Mouse (Mus musculus): ENCODE measurements around the gene Tshr. TPM values are rescaled to one million over a fixed set of nuclear protein-coding genes. Genes with fewer than 3 reads are reported as not detected.

Tshr gene
- polyA plus RNA-seq, 2 experiments = 0.34 to 0.62 TPM

DNA sequence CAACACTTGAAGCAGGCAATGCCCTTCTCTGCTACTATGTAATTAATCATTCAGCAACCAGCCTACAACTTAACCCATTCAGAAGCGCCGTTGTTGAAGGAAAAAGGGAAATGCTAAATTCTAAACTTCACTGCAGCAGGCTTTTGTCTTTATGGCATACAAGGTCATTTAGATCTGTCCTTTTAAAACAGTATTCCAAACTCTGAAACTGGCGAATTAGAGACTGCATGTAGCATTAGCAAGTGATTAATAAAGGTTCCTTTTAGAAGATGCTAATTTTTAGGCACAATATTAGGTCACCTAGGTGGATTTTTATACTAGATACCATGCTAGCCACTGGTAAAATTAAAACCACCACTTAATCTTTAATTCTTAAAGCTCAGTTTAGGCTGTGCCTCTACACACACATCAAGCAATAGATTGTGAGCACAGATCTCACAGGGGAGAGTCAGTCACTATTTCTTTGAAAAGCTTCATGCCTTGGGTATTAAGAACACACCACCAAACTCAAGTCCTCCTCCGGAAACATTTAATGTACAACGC is 203.2 kb downstream of the Tshr start:
- no peaks in the 10 kb centered on the region for H3K27me3 ChIP-seq (ENCODE audit: control insufficient read depth, insufficient read depth, low read length)
- WGBS = 8% methylated on average over 5 of the region's 5 CpGs
- no peaks in the 10 kb centered on the region for H3K9me3 ChIP-seq (ENCODE audit: control insufficient read depth, low read length)
- no peak for TF ChIP-seq POLR2A (IDR thresholded peaks at IDR 0.05; ENCODE audit: borderline replicate concordance, extremely low read depth, insufficient read depth, insufficient read length)
- peak overlapping the region; percentile 100 for H3K27ac ChIP-seq (replicated peaks; ENCODE audit: low read depth, low read length)
- H3K4me2 ChIP-seq (replicated peaks; ENCODE audit: low read depth, low read length, severe bottlenecking) = peak overlapping the region; percentile 54
- H3K4me3 ChIP-seq (replicated peaks; ENCODE audit: low read length) = peak overlapping the region; percentile 90
- H3K36me3 ChIP-seq (ENCODE audit: control insufficient read depth, insufficient read depth, low read length) = peaks cover 23% of the 10 kb centered on the region
- H3K9ac ChIP-seq (ENCODE audit: low read depth, low read length, severe bottlenecking) = peak overlapping the region; percentile 100
- ATAC-seq (ENCODE audit: low FRiP score, low read depth) (no peak), DNase-seq (ENCODE audit: low spot score) (no peak)
- H3K4me1 ChIP-seq (ENCODE audit: control insufficient read depth, insufficient read depth, low read length) = peaks cover 14% of the 10 kb centered on the region

DNA sequence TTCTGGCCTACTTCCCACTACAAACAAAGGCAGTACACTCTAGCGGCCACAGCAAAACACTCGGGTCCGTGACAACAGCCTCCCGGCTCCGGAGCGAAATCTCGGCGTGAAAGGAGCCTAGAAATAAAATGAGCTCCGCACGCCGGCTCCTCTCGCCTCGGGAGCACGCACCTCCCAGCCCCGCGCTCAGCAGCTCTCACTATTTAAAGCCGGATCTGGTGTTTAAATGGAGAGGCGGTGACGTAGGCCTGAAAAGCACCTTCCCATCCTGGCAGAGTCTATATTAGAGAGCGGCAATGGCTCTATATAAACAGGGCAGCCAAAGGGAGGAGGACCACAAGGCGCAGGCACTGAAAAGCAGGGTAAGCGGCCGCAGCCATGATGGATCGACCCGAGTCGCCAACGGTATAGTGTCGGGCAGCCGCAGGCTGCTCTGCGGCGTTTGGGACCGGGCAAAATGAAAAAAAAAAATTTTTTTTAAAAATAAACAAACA is 203.9 kb downstream of the Tshr start:
- WGBS = under 1% methylated on average over 32 of the region's 32 CpGs
- DNase-seq (ENCODE audit: low spot score) (peak; percentile 97), ATAC-seq (ENCODE audit: low FRiP score, low read depth) (peak; percentile 87)
- H3K27ac ChIP-seq (replicated peaks; ENCODE audit: low read depth, low read length) = peak overlapping the region; percentile 100
- H3K4me2 ChIP-seq (replicated peaks; ENCODE audit: low read depth, low read length, severe bottlenecking) = peak overlapping the region; percentile 54
- no peaks in the 10 kb centered on the region for H3K9me3 ChIP-seq (ENCODE audit: control insufficient read depth, low read length)
- peak overlapping the region; percentile 90 for H3K4me3 ChIP-seq (replicated peaks; ENCODE audit: low read length)
- TF ChIP-seq POLR2A (IDR thresholded peaks at IDR 0.05; ENCODE audit: borderline replicate concordance, extremely low read depth, insufficient read depth, insufficient read length) = peak; percentile 99
- H3K4me1 ChIP-seq (ENCODE audit: control insufficient read depth, insufficient read depth, low read length) = peaks cover 14% of the 10 kb centered on the region
- peak overlapping the region; percentile 100 for H3K9ac ChIP-seq (ENCODE audit: low read depth, low read length, severe bottlenecking)
- no peaks in the 10 kb centered on the region for H3K27me3 ChIP-seq (ENCODE audit: control insufficient read depth, insufficient read depth, low read length)
- H3K36me3 ChIP-seq (ENCODE audit: control insufficient read depth, insufficient read depth, low read length) = peaks cover 17% of the 10 kb centered on the region

DNA sequence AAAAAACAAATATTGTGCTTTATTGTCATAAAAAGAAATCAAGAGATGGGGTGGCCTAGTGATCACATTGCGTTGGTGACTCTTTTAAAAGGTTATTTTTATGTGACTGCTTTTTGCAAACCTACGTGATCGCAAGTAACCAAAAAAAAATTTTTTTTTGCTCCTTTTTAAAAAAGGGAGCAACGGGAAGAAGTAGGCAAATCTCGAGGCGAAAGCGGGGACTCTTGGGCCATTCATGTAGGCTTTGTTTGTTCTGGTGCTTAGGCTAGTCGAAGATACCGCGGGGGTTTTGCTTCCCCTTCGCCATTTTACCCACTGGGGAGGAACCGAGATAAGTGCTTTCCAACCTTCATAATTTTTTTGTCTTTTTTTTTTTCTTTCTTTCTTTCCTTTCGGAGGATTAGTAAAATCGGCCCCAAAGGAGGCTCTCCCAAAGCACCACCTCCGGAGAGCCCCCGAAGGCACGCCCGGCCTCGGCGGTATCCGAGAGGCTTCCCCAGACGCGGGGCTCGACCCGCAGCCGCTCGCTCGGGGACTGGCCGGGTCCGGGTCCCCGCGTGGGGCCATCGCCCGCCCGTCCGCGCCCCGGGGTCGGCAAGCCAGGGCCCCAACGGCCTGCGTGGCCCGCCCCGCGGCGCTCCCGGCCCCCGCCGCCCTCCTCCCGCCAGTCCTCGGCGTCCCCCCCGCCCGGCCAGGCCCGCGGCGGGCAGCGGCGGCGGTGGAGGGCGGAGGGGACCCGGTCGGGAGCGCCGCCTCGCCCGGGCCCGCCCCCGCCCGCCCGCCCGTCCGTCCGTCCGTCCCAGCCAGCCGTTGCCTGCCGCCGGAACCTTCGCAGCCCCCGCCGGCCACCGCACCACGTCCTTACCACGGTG is 204.5 kb downstream of the Tshr start:
- H3K4me2 ChIP-seq (replicated peaks; ENCODE audit: low read depth, low read length, severe bottlenecking) = peak overlapping the region; percentile 16
- under 1% methylated on average over 61 of the region's 83 CpGs for WGBS

DNA sequence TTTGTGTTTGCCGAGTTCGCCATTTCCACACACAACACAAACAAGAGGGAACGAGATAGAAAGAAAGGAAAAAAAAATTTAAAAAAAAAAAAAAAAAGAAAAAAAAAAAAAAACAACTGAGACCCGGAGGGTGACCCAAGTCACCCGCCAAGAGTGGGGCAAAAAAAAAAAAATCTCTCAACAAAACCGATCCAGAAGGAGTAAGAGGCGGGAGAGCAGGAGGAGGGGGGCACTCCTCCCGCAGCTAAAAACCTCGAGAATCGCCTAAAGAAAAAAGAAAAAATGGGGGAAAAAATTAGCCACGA is 205.1 kb downstream of the Tshr start:
- Histone ChIP-seq H3K4me2 (replicated peaks; ENCODE audit: low read depth, low read length, severe bottlenecking) (no peak overlapping the region; the same call in 1 of the 2 replicates), H3K27ac (replicated peaks; ENCODE audit: low read depth, low read length) (peak overlapping the region; percentile 100), H3K36me3 (ENCODE audit: control insufficient read depth, insufficient read depth, low read length) (peaks cover 9% of the 10 kb centered on the region), H3K27me3 (ENCODE audit: control insufficient read depth, insufficient read depth, low read length) (no peaks in the 10 kb centered on the region), H3K9ac (ENCODE audit: low read depth, low read length, severe bottlenecking) (peak overlapping the region; percentile 100), H3K4me1 (ENCODE audit: control insufficient read depth, insufficient read depth, low read length) (peaks cover 14% of the 10 kb centered on the region), H3K4me3 (replicated peaks; ENCODE audit: low read length) (peak overlapping the region; percentile 90), H3K9me3 (ENCODE audit: control insufficient read depth, low read length) (no peaks in the 10 kb centered on the region)
- no peak for ATAC-seq (ENCODE audit: low FRiP score, low read depth)
- 0% methylated on average over 10 of the region's 11 CpGs for WGBS
- no peak for DNase-seq (ENCODE audit: low spot score)
- TF ChIP-seq POLR2A (IDR thresholded peaks at IDR 0.05; ENCODE audit: borderline replicate concordance, extremely low read depth, insufficient read depth, insufficient read length) = no peak

More for the DNA sequence above, 204.5 kb downstream of the Tshr start:
- H3K4me1 ChIP-seq (ENCODE audit: control insufficient read depth, insufficient read depth, low read length) = peaks cover 14% of the 10 kb centered on the region
- no peak for ATAC-seq (ENCODE audit: low FRiP score, low read depth)
- H3K36me3 ChIP-seq (ENCODE audit: control insufficient read depth, insufficient read depth, low read length) = peaks cover 12% of the 10 kb centered on the region
- TF ChIP-seq POLR2A (IDR thresholded peaks at IDR 0.05; ENCODE audit: borderline replicate concordance, extremely low read depth, insufficient read depth, insufficient read length) = no peak
- peak overlapping the region; percentile 90 for H3K4me3 ChIP-seq (replicated peaks; ENCODE audit: low read length)
- DNase-seq (ENCODE audit: low spot score) = peak; percentile 63
- no peaks in the 10 kb centered on the region for H3K27me3 ChIP-seq (ENCODE audit: control insufficient read depth, insufficient read depth, low read length)
- H3K9ac ChIP-seq (ENCODE audit: low read depth, low read length, severe bottlenecking) = peak overlapping the region; percentile 100
- H3K27ac ChIP-seq (replicated peaks; ENCODE audit: low read depth, low read length) = peak overlapping the region; percentile 100
- no peaks in the 10 kb centered on the region for H3K9me3 ChIP-seq (ENCODE audit: control insufficient read depth, low read length)

DNA sequence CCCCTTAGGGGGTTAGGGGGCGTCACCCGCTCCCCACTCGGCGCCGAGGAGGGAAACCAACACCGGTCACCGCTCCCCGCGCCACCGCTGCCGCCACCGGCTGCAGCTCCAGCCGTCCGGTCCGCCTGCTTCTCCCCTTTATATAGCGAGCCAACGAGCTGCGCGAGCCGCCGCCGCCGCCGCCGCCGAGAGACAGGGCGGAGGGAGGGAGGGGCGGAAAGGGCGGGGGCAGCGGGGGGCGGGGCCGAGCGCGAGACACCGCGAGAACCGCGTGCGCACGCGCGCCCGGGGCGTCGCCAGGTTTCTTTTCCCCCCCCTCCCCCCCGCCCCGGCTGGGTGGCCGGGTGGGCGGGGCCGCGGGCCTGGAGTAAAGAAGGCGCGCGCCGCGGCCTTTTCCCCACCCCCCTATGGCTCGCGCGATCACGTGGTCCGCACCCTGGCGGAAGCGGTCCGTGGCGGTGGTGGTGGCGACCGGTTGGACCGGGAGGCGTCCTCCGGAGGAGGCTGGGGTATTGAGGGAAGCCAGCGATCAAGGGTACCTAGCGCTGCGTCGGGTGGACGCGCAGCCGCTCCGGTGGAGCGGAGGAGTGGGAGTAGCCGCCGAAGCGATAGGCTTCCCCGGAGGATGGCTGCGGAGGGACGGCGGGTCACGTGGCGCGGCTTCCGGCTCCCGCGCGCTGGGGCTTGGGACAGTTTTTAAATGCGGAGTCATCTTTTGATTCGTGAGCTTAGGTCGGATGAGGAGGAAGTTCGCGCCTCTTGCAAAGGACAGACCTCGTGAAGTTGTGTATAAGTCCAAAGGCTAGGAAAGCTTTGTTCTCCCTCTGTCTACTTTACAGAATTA is 205.7 kb downstream of the Tshr start, which contains the start of gene Gtf2a1:
Gene Gtf2a1, minus strand, starts transcription at position 641 of the 844 bp plus-strand sequence.
- peak; percentile 97 for DNase-seq (ENCODE audit: low spot score)
- peaks cover 14% of the 10 kb centered on the region for H3K4me1 ChIP-seq (ENCODE audit: control insufficient read depth, insufficient read depth, low read length)
- under 1% methylated on average over 45 of the region's 99 CpGs for WGBS
- peak within 1 kb of the TSS; percentile 100 for H3K27ac ChIP-seq (replicated peaks; ENCODE audit: low read depth, low read length)
- TF ChIP-seq POLR2A (IDR thresholded peaks at IDR 0.05; ENCODE audit: borderline replicate concordance, extremely low read depth, insufficient read depth, insufficient read length) = peak; percentile 100
- peak within 1 kb of the TSS; percentile 100 for H3K9ac ChIP-seq (ENCODE audit: low read depth, low read length, severe bottlenecking)
- peak within 1 kb of the TSS; percentile 90 for H3K4me3 ChIP-seq (replicated peaks; ENCODE audit: low read length)
- no peaks in the 10 kb centered on the region for H3K27me3 ChIP-seq (ENCODE audit: control insufficient read depth, insufficient read depth, low read length)
- H3K4me2 ChIP-seq (replicated peaks; ENCODE audit: low read depth, low read length, severe bottlenecking) = peak within 1 kb of the TSS; percentile 58
- H3K36me3 ChIP-seq (ENCODE audit: control insufficient read depth, insufficient read depth, low read length) = peaks cover 4% of the 10 kb centered on the region
- H3K9me3 ChIP-seq (ENCODE audit: control insufficient read depth, low read length) = no peaks in the 10 kb centered on the region
- ATAC-seq (ENCODE audit: low FRiP score, low read depth) = peak; percentile 86

All from limb, embryonic 14.5 days (tissue).